Mouse (Mus musculus): ENCODE measurements around the gene Glt8d2.

Gene Glt8d2

DNA sequence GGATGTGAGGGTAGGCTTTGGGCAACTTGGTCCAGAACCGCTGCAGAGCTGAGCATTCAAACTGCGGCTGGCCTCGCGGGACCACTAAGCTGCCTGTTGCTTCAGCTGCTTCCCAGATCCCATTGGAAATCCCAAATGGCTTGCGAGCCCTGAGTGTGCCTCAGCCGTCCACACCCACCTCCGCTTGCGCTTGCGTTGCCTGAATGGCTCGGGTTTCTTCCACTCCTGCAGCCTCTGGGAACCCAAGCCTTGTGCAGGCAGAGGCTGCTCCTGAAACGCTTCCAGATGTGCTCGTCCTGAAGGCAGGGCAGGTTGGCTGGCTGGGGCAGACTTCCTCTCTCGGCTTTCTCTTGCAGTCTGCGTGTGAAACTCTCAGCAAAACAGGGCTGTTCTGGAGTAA, at the start of gene Glt8d2:
TSS of gene Glt8d2 (minus strand) at position 157 of the 400 bp plus-strand sequence.
- DNase-seq (ENCODE audit: low spot score) = peak; percentile 25

- DNase-seq (ENCODE audit: low spot score) = no peak
Observed at GRCm38 (mm10) chr10:82699296-82699941, 9.0 kb upstream of the Glt8d2 start.

- DNase-seq (ENCODE audit: low spot score) = peak; percentile 76
Observed at GRCm38 (mm10) chr10:82698712-82699261, 8.3 kb upstream of the Glt8d2 start.

- DNase-seq (ENCODE audit: low spot score) = no peak
Observed at GRCm38 (mm10) chr10:82697305-82697898, 7.0 kb upstream of the Glt8d2 start.

GRCm38 (mm10) chr10:82696453-82697079, 6.1 kb upstream of the Glt8d2 start:
- no peak for DNase-seq (ENCODE audit: low spot score)

DNA sequence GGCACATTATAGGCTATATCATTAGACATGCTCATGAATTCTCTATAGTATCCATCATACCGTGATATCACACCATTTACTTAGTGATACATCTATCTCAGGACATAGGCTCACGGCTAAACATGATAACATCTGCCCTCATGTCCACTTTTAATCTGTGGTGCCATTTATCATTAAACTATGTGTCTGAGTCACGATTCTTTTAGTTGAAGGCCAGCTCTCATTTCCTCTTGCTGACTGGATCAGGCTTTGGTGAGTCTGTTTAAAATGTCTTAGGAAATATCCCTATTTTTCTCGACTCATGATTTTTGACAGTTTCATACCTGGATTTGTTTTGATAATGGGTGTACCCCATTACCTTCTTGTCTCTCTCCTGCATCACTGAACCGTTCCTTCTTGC, 5.5 kb upstream of the Glt8d2 start, which contains the start of gene Hcfc2:
TSS of gene Hcfc2 (plus strand) at position 205 of the 400 bp plus-strand sequence.
- no peak for DNase-seq (ENCODE audit: low spot score)

- no peak for DNase-seq (ENCODE audit: low spot score)
Observed at GRCm38 (mm10) chr10:82689681-82690211, 704 bp downstream of the Glt8d2 start.

DNA sequence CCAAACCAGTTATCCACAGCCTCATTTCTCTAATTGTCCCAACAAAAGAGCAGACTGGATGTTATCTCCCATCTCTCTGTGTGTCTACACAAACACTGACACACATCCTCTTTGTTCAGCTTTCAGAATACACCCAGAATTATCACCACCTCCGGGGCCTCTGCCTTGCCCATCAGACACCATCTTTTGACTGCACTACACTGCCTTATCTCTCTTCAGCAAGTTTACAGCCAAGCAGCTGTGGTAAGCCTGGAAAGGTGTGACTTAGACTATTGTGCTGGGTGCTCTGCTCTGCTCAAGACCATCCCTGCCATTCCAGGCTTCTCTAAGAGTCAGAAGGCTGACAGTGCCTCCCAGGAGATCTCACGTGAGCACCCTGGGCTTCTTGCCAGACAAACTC, 5.0 kb downstream of the Glt8d2 start:
- no peak for DNase-seq (ENCODE audit: low spot score)

DNA sequence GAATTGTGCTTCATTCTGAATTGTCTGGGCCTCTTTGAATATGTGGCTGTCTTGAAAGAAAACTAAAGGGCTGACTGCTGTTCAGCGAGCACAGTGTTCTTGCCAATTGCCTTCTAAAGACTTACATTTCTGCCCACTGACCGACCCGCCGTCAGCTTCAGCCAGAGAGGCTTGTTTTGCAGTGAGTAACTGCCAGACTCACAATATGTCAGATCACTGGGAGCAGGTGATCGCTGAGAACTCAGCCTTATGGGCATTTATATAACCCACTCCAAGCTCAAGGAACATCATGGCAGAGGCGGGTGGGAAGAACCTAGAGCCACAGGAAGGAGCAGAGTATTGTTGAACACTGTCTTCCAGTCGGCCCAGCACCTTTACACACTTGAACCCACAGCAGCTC, 8.8 kb downstream of the Glt8d2 start:
- DNase-seq (ENCODE audit: low spot score) = no peak

- no peak for DNase-seq (ENCODE audit: low spot score)
Observed at GRCm38 (mm10) chr10:82680769-82681168, 9.7 kb downstream of the Glt8d2 start.

DNA sequence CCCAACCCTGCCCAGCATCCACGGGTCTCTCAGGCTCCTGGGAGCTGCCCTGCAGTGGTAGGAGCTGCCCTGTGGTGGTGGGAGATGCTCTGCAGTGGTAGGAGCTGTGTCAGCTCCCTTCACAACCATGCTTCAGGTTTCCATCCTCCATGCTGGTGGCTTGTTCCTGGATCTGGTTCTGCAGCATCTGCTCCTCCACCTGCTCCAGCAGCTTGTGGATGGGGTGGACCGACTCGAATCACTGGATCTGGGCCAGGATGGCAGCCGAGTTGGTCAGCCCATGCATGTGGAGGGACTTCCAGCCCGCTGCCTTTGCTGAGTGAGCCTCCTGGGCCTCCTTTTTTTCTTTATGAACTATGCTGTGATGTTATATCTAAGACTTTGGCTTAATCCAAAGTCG, 13.5 kb downstream of the Glt8d2 start:
- no peak for DNase-seq (ENCODE audit: low spot score)

- no peak for DNase-seq (ENCODE audit: low spot score)
Observed at GRCm38 (mm10) chr10:82670205-82670604, 20.2 kb downstream of the Glt8d2 start.

DNA sequence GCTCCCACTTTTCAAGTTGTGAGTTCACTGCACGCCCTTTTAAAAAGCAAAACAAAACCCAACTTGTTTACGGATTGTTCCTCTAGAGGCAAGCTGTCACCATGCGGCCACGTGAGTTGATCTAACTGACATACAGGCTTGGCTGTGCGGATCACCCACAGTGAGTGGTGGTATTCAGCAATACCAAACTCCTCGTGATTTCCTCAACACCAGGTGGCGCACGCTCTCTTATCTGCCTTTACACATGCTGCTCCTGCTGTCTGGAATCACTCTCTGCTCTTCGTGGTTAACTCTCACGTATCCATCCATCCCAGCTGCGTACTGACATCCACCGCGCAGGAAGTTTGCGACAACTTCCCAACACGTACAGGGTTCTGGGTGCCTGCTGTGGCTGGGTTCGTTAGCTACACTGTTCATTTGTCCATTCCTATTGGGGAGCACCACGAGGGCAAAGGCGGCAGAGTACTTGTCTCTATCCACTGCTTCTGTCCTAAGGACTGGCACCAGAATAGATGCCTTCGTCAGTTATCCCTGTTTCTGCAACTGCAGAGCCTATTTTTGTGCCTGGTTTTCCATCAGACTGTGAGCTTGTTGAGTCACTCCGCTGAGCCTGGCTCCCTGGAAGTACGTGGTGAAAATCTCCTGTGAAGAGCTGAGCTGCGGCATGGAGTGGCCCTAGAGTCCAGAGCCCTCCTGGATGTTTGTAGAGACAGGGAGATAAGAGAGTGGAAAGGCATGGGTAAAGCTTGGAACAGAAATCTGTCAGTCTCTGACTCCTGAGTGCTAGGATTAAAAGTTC, 23.8 kb downstream of the Glt8d2 start:
- peak; percentile 61 for DNase-seq (ENCODE audit: low spot score)

GRCm38 (mm10) chr10:82665951-82666350, 24.5 kb downstream of the Glt8d2 start:
- no peak for DNase-seq (ENCODE audit: low spot score)

DNA sequence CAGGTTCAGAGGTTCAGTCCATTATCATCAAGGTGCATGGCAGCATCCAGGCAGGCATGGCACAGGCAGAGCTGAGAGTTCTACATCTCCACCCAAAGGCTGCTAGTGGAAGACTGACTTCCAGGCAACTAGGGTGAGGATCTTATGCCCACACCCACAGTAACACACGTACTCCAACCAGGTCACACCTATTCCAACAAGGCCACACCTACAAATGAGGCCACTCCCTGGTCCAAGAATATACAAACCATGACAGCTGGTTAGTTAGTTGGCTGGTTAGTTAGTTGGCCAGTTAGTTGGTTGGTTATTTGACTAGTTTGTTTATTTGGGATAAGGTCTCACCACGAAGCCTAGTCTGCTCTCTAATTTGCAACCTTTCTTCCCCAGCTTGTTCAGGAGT, 27.2 kb downstream of the Glt8d2 start:
- no peak for DNase-seq (ENCODE audit: low spot score)

DNA sequence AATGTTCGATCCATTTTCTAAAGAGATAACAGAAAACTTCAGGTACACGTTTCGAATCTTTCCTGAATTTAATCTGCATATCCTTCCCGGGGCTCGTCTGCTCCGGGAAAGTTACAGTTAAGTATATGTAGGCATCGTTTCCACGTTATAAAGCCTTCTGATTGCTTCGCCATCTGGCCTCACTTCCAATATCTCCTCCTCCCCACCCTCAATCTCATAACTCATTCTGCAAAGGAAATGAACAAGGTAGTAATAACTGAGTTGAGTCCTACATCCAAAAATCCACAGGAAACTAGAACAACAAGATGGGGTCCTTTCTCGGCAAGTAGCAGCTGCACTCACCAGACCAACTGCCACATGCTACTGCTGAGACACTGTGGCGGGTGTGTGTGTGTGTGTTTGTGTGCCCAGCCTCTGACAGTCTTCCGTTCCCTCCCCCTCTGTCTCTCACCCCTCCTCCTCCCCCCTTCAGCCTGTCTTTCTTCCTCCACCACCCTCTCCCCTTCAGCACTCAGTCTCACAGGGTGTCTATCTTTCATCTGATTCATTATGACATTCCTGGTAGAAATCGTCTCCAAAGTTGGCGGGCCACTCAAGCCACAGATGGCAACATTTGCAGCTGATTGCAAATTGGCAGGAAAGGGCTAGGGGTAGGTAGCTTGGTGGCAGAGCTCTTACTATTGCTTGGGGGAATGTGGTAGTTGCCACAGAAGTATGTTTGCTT, 28.0 kb downstream of the Glt8d2 start:
- no peak for DNase-seq (ENCODE audit: low spot score)

- no peak for DNase-seq (ENCODE audit: low spot score)
Observed at GRCm38 (mm10) chr10:82661820-82662219, 28.6 kb downstream of the Glt8d2 start.

DNA sequence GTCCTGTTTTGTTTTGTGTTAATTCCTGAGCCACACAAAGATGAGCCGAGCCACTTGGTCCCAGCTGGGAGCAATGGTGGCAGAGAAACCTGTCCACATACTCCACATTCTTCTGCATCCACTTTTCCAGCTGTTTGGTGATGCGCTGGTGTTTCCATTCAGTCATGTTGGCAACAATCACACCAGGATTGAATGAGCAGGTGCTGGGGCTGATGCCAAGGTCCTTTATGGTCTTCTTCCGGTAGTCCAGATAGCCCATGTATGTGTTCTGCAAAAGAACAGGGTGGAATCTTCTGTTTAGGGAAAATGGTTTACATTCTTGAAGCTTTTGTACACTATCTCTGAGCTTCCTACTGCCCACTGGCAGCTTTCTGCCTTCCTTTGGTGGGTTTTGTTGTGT, 35.9 kb downstream of the Glt8d2 start:
- DNase-seq (ENCODE audit: low spot score) = no peak

DNA sequence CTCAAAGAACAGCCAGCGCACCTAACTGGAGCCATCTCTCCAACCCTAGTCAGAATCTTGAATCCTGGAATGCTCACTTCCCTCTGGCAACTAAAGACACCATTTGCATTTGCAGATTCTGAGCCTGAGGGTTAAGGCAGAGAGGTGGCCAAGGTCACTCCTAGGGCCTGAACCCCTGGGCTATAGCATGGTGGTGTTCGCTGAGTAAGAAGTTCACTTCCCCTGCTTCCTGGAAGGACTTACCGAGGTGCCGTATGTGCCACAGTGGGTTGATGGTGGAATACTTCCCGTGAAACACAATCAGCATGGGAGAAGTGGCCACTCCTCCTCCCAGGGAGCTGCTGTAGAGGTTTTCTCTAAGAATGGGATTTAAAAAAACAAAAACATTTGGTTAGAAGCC, 37.8 kb downstream of the Glt8d2 start:
- DNase-seq (ENCODE audit: low spot score) = no peak

- no peak for DNase-seq (ENCODE audit: low spot score)
Observed at GRCm38 (mm10) chr10:82651221-82651620, 39.2 kb downstream of the Glt8d2 start.

GRCm38 (mm10) chr10:82647205-82647811, 43.1 kb downstream of the Glt8d2 start:
- DNase-seq (ENCODE audit: low spot score) = no peak
